Mouse (Mus musculus): Measurements from ENCODE around the gene Smok3c.

GRCm38 (mm10) chr5:138016997-138017396, 36.0 kb upstream of the Smok3c start:
- TF ChIP-seq HCFC1 (IDR thresholded peaks at IDR 0.05; ENCODE audit: borderline replicate concordance, insufficient read depth, low read length) (no peak), MAFK (IDR thresholded peaks at IDR 0.05; ENCODE audit: insufficient read depth, low read depth, low read length) (no peak), ZNF384 (IDR thresholded peaks at IDR 0.05; ENCODE audit: low read depth, low read length) (no peak), CHD2 (IDR thresholded peaks at IDR 0.05; ENCODE audit: low read depth, low read length) (no peak)
